Mouse (Mus musculus) heart, adult 8-10 months (tissue): ENCODE results near the gene Tspoap1. TPM values are rescaled to one million over a fixed set of nuclear protein-coding genes. Genes with fewer than 3 reads are reported as not detected.

Experiments used
- DNase-seq: peaks from one replicate; pipeline ENCODE4 v3.0.0; 2022; ENCODE audit warnings: low spot score
- microRNA-seq: library from miRNA; unstranded; fragments of <30 nt; microRNA quantifications from one replicate; pipeline ENCODE4 v1.2.0, GENCODE M21; 2022
- total RNA-seq, 4 experiments: library from RNA; stranded (reverse); gene quantifications; 2 replicates each; pipeline ENCODE4 v1.2.4; 2022

Tspoap1 gene
- total RNA-seq, 4 experiments from 2014 or later: 0.14 to 0.25 (median 0.22) TPM; not detected in 1

- no peak for DNase-seq
Measured at GRCm38 (mm10) chr11:87814831-87815230, 54.5 kb downstream of the Tspoap1 start.

GRCm38 (mm10) chr11:87816707-87817442, 56.5 kb downstream of the Tspoap1 start:
- no peak for DNase-seq

- no peak for DNase-seq
Measured at GRCm38 (mm10) chr11:87817443-87817773, 57.1 kb downstream of the Tspoap1 start.

- DNase-seq: no peak
Measured at GRCm38 (mm10) chr11:87821502-87821901, 61.2 kb downstream of the Tspoap1 start.

GRCm38 (mm10) chr11:87828239-87828900, 68.0 kb downstream of the Tspoap1 start, which contains the start of gene Lpo:
Gene Lpo (minus strand): TSS chr11:87828289.
- no peak for DNase-seq

Small RNA genes lying within 50 kb of the gene (microRNA-seq; reads per million reads assigned to microRNA genes)
- gene Mir142 (not detected), gene Mir142b (not detected)

Other genes starting within 250 kb of the Tspoap1 start
- not detected for gene Gm11492, start 193.9 kb upstream of the Tspoap1 start, total RNA-seq
- 10 to 100 TPM; 36.5 to 54.5 (median 37.7) TPM for gene Sept4, start 191.6 kb upstream of the Tspoap1 start, total RNA-seq
- 10 to 100 TPM; 20.6 to 25.1 (median 23.0) TPM for gene Mtmr4, start 168.4 kb upstream of the Tspoap1 start, total RNA-seq
- gene Hsf5, start 143.4 kb upstream of the Tspoap1 start, total RNA-seq: under 1 TPM in 2 of 4 experiments, not detected in 2; 0.05 to 0.06 TPM
- under 1 TPM; 0.34 to 0.91 (median 0.46) TPM for gene Rnf43, start 97.8 kb upstream of the Tspoap1 start, total RNA-seq
- 10 to 100 TPM; 37.1 to 52.2 (median 38.0) TPM for gene Supt4a, start 23.0 kb upstream of the Tspoap1 start, total RNA-seq
- under 1 TPM in 1 of 4 experiments, not detected in 3; 0.89 TPM for gene Mpo, start 33.0 kb downstream of the Tspoap1 start, total RNA-seq
- gene Lpo, start 67.7 kb downstream of the Tspoap1 start, total RNA-seq: not detected
- gene Mks1, start 92.7 kb downstream of the Tspoap1 start, total RNA-seq: 1 to 10 TPM; 2.2 to 4.0 (median 3.4) TPM
- gene Epx, start 115.0 kb downstream of the Tspoap1 start, total RNA-seq: not detected
- gene Olfr462, start 131.7 kb downstream of the Tspoap1 start, total RNA-seq: not detected
- gene Olfr463, start 136.8 kb downstream of the Tspoap1 start, total RNA-seq: not detected
- gene Olfr464, start 160.4 kb downstream of the Tspoap1 start, total RNA-seq: not detected
- 100 to 1,000 TPM; 414 to 471 (median 442) TPM for gene Dynll2, start 227.0 kb downstream of the Tspoap1 start, total RNA-seq